21 mouse cellular contexts compared by ENCODE assay signal in genomic region chr12:34440930-34441329, GRCm38 (mm10).
DNase-seq lines count a peak whose midpoint lies in the region; ATAC-seq lines count a peak whose summit lies in the region.
"Had no signal": no experiment of that assay in that cellular context is flagged by ENCODE, and none has a peak within 500 bp of the region (broad histone marks: within the 10 kb centered on the region; RNA-seq: fewer than 3 reads in every experiment).

No protein-coding gene starts in this region.

- H3K27ac ChIP-seq in heart, embryonic 11.5 days (ENCODE audit: low read depth, low read length), result no peak overlapping the region
- H3K27ac ChIP-seq in midbrain, embryonic 11.5 days (ENCODE audit: low read depth, low read length), result no peak overlapping the region
- no peak overlapping the region for H3K27ac ChIP-seq in midbrain, embryonic 10.5 days (replicated peaks)
- H3K27ac ChIP-seq: hindbrain, embryonic 12.5 days; liver, embryonic 14.5 days; lung, embryonic 15.5 days had no signal

- no peaks in the 10 kb centered on the region for H3K9me3 ChIP-seq in heart, embryonic 11.5 days (replicated peaks; ENCODE audit: control insufficient read depth, low read length)
- H3K9me3 ChIP-seq in midbrain, embryonic 11.5 days (ENCODE audit: control insufficient read depth, low read length), result no peaks in the 10 kb centered on the region
- no peaks in the 10 kb centered on the region for H3K9me3 ChIP-seq in midbrain, embryonic 10.5 days (replicated peaks)
- H3K9me3 ChIP-seq: hindbrain, embryonic 12.5 days; lung, embryonic 15.5 days had no signal

- 0 out of 2 replicates have a peak overlapping the region, but pooled peaks have one; percentile 15 for H3K4me2 ChIP-seq in heart, embryonic 11.5 days
- no peak overlapping the region for H3K4me2 ChIP-seq in midbrain, embryonic 11.5 days
- H3K4me2 ChIP-seq: hindbrain, embryonic 12.5 days; lung, embryonic 15.5 days had no signal

- no peaks in the 10 kb centered on the region for H3K36me3 ChIP-seq in heart, embryonic 11.5 days (ENCODE audit: control insufficient read depth, insufficient read depth, low read length)
- H3K36me3 ChIP-seq in midbrain, embryonic 11.5 days (ENCODE audit: control insufficient read depth, insufficient read depth, low read length), result no peaks in the 10 kb centered on the region
- H3K36me3 ChIP-seq in midbrain, embryonic 10.5 days, result no peaks in the 10 kb centered on the region
- H3K36me3 ChIP-seq: hindbrain, embryonic 12.5 days; lung, embryonic 15.5 days had no signal

- ATAC-seq in cerebellum, adult (ENCODE audit: insufficient number of reproducible peaks, low FRiP score, low TSS enrichment), result peak; percentile 45; the same call in 1 of the 2 replicates
- no peak for ATAC-seq in heart, embryonic 11.5 days (replicated peaks; ENCODE audit: insufficient number of reproducible peaks, low FRiP score, low TSS enrichment)
- ATAC-seq in midbrain, embryonic 11.5 days (ENCODE audit: low FRiP score), result peak; percentile 70
- ATAC-seq: inflammation-experienced regulatory T-cells, adult 6 months; Patski had no signal

- H3K4me1 ChIP-seq in heart, embryonic 11.5 days (ENCODE audit: control insufficient read depth, insufficient read depth, low read length), result peaks cover 9% of the 10 kb centered on the region
- H3K4me1 ChIP-seq in midbrain, embryonic 11.5 days (ENCODE audit: control insufficient read depth, insufficient read depth, low read length), result no peaks in the 10 kb centered on the region
- peaks cover 8% of the 10 kb centered on the region; the same call in 1 of the 2 replicates for H3K4me1 ChIP-seq in midbrain, embryonic 10.5 days
- H3K4me1 ChIP-seq: hindbrain, embryonic 12.5 days; lung, embryonic 15.5 days had no signal

- no peak overlapping the region for H3K9ac ChIP-seq in heart, embryonic 11.5 days (ENCODE audit: low read depth, low read length)
- no peak overlapping the region for H3K9ac ChIP-seq in midbrain, embryonic 11.5 days (ENCODE audit: low read length)
- H3K9ac ChIP-seq: hindbrain, embryonic 12.5 days; liver, embryonic 14.5 days; lung, embryonic 15.5 days had no signal

- H3K4me3 ChIP-seq in heart, embryonic 11.5 days (ENCODE audit: low read depth, low read length), result no peak overlapping the region
- H3K4me3 ChIP-seq in midbrain, embryonic 11.5 days (ENCODE audit: low read depth, low read length), result no peak overlapping the region
- H3K4me3 ChIP-seq in midbrain, embryonic 10.5 days, result no peak overlapping the region
- H3K4me3 ChIP-seq: hindbrain, embryonic 12.5 days; lung, embryonic 15.5 days had no signal

- 49% methylated on average over 8 of the region's 8 CpGs for WGBS in heart, embryonic 11.5 days (ENCODE audit: insufficient replicate concordance)
- 69% methylated on average over 8 of the region's 8 CpGs for whole genome bisulfite sequencing in midbrain, embryonic 11.5 days
- 80% methylated on average over 8 of the region's 8 CpGs for WGBS in midbrain, embryonic 10.5 days

- H3K27me3 ChIP-seq in heart, embryonic 11.5 days (ENCODE audit: control insufficient read depth, insufficient read depth, low read length), result no peaks in the 10 kb centered on the region
- no peaks in the 10 kb centered on the region for H3K27me3 ChIP-seq in midbrain, embryonic 11.5 days (ENCODE audit: control insufficient read depth, insufficient read depth, low read length)
- no peaks in the 10 kb centered on the region for H3K27me3 ChIP-seq in midbrain, embryonic 10.5 days (ENCODE audit: low read depth, poor library complexity, severe bottlenecking)
- H3K27me3 ChIP-seq: hindbrain, embryonic 12.5 days; lung, embryonic 15.5 days had no signal

- DNase-seq in cerebellum, adult 18-20 months, result no peak
- DNase-seq in heart, adult 11 months, result no peak
- DNase-seq in midbrain, embryonic 11.5 days (ENCODE audit: low spot score, missing footprints), result no peak
- DNase-seq in midbrain, embryonic 10.5 days (ENCODE audit: low spot score), result no peak
- DNase-seq in retina, postnatal 1 day, result peak; percentile 11
- DNase-seq in thymus, postnatal 14 days, result no peak
- DNase-seq: adrenal gland, adult 8-10 months; cerebellum, adult 11-12 months; cerebellum, postnatal 25 days; embryo, embryonic 11 days; gastrocnemius, postnatal 36 days; kidney, adult 2 months; kidney, postnatal 10 days; lung, postnatal 4 days had no signal
